Mouse (Mus musculus) E14TG2a.4 (cell line): ENCODE results near the gene Glmn.

Source experiments
- CTCF ChIP-seq: conservative IDR thresholded peaks from 2 replicates; pipeline ENCODE4 v1.5.1; 2014; ENCODE audit warnings: low read length
- POU5F1 ChIP-seq: IDR thresholded peaks from 2 replicates; pipeline ENCODE4 v1.6.1; 2014; ENCODE audit warnings: low read length, borderline replicate concordance

DNA sequence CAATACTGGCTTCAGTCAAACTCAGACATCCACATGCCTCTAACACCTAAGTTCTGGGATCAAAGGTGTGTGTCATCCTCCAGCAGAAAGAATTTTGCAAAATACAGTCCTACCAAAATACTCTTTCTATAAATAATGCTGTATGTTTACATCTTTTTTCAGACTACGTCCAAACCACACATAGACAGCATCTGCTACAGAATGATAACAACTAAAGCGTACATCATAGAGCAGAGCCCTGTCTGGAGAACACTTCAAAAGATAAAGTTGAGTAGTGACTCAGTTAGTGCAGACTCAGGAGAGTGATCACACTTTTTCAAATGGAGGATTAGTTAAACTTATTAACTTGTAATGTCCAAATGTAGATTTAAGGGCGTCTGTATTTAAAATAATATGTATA, 49.7 kb downstream of the Glmn start:
- no peak for TF ChIP-seq CTCF
- TF ChIP-seq POU5F1: no peak
